Mouse (Mus musculus): Measurements from ENCODE around the gene Tbx2.

GRCm38 (mm10) chr11:85887801-85888450 lies 55.6 kb downstream of the Tbx2 start:
- no peak for TF ChIP-seq POLR2A (IDR thresholded peaks at IDR 0.05; ENCODE audit: control insufficient read depth, extremely low read depth, insufficient read depth, low read length, poor library complexity)
- no peak for TF ChIP-seq CTCF (IDR thresholded peaks at IDR 0.05; ENCODE audit: borderline replicate concordance, control insufficient read depth, extremely low read depth, insufficient read depth, low read length, poor library complexity)

All from thymus, adult 2 months (tissue).